Mouse (Mus musculus) heart, embryonic 15.5 days (tissue): ENCODE results near the gene Igsf9. TPM values are rescaled to one million over a fixed set of nuclear protein-coding genes. Genes with fewer than 3 reads are reported as not detected.

Experiments used
- ATAC-seq: fragments of 200-750 bp; cut with Nextera tagmentation; replicated peaks from 2 replicates; pipeline ENCODE4 v1.8.0; 2017; ENCODE audit warnings: low read depth, moderate TSS enrichment; ENCODE audit not compliant: insufficient number of reproducible peaks, insufficient read depth, low FRiP score
- H3K27ac ChIP-seq: fragments of 300-500 bp; sonication (generic); 2 replicates; pipeline ENCODE4 v1.5.1; 2015; ENCODE audit warnings: mild to moderate bottlenecking, inconsistent platforms
- H3K27me3 ChIP-seq: fragments of 300-500 bp; sonication (generic); 2 replicates; pipeline ENCODE4 v1.6.1; 2015; ENCODE audit warnings: inconsistent platforms
- H3K36me3 ChIP-seq: fragments of 300-500 bp; sonication (generic); 2 replicates; pipeline ENCODE4 v1.6.1; 2015; ENCODE audit warnings: mild to moderate bottlenecking, inconsistent platforms
- H3K4me1 ChIP-seq: fragments of 300-500 bp; sonication (generic); replicated peaks from 2 replicates; pipeline ENCODE4 v1.6.1; 2015; ENCODE audit warnings: inconsistent platforms
- H3K4me2 ChIP-seq: fragments of 300-500 bp; sonication (generic); 2 replicates; pipeline ENCODE4 v1.6.1; 2015; ENCODE audit warnings: inconsistent platforms, mild to moderate bottlenecking, moderate library complexity
- H3K4me3 ChIP-seq: fragments of 300-500 bp; sonication (generic); 2 replicates; pipeline ENCODE4 v1.5.1; 2015; ENCODE audit warnings: mild to moderate bottlenecking, inconsistent platforms
- H3K9ac ChIP-seq: fragments of 300-500 bp; sonication (generic); 2 replicates; pipeline ENCODE4 v1.6.1; 2015; ENCODE audit warnings: mild to moderate bottlenecking, inconsistent platforms
- H3K9me3 ChIP-seq: fragments of 300-500 bp; sonication (generic); replicated peaks from 2 replicates; pipeline ENCODE4 v1.6.1; 2016; ENCODE audit warnings: inconsistent platforms
- WGBS: fragments of 180-500 bp; shearing (Covaris S2); methylation state at CpG from one replicate; pipeline ENCODE4 v1.1.7; 2015; ENCODE audit warnings: mixed read lengths; 5-methylcytosine and 5-hydroxymethylcytosine counted together
- polyA plus RNA-seq: library from polyadenylated mRNA; unstranded; fragments of >200 nt; fragmentation: Nextera tagmentation; extraction: Ambion mirVana; gene quantifications from 2 replicates; pipeline ENCODE4 v1.2.1, GENCODE M21; 2015

The Igsf9 gene
- polyA plus RNA-seq, 1 experiment from 2014 or later, result 2.9 TPM

DNA sequence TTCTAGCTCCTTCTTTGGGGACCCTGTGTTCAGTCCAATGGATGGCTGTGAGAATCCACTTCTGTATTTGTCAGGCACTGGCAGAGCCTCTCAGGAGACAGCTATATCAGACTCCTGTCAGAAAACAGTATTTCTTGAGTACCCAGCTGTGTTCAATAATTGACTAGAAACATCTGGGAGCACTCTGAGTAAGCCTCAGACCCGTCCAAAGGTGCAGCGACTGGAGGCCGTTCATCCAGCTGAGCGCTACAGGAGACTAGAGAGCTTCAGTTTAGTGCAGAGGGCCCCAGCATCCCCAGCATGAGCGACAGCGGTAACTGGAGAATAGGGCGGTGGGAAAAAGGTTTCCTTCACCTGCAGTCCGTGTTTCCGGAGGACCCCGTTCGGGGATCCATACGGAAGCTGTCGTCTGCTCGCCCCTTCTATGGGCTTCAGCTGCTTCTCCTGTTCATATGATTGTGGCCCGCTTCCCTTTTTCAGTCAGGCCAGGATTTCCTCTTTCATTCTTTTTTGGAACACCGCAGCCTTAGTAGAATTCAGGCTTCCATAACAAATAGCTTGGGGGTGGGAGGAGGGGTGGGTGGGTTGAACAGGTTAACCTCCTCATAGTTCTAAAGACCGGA is 30.6 kb upstream of the Igsf9 start:
- ATAC-seq, result no peak
- H3K4me1 ChIP-seq, result peaks cover 4% of the 10 kb centered on the region; the same call in 1 of the 2 replicates
- WGBS, result 42% methylated on average over 17 of the region's 17 CpGs

DNA sequence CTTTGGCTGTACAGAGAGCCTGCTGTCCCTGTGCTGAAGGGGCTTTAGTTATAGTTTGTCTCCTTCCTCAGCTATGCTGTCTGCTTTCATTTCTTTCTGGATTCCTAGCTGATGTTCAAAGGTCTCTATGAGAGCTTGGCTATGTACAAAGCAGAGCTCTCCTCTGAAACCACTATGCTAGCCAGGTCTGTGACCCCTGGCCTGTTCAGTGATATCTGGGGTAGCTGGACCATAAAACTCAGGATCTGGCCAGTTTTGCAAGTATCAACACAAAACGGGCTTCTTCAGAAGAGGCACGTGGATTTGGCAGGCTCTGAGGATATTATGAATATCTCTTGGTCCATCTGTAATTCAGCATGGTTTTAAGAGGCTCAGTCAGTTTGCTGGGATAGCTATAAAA is 28.7 kb upstream of the Igsf9 start:
- no peak overlapping the region for H3K4me3 ChIP-seq
- no peaks in the 10 kb centered on the region for H3K36me3 ChIP-seq
- H3K4me1 ChIP-seq, result peaks cover 4% of the 10 kb centered on the region; the same call in 1 of the 2 replicates
- H3K9me3 ChIP-seq, result no peaks in the 10 kb centered on the region
- no peak for ATAC-seq
- H3K27ac ChIP-seq, result no peak overlapping the region
- H3K4me2 ChIP-seq, result no peak overlapping the region
- H3K9ac ChIP-seq, result no peak overlapping the region
- WGBS, result 67% methylated on average over 2 of the region's 2 CpGs
- H3K27me3 ChIP-seq, result no peaks in the 10 kb centered on the region

More for the DNA sequence above, 30.6 kb upstream of the Igsf9 start:
- Histone ChIP-seq H3K36me3 (no peaks in the 10 kb centered on the region), H3K4me2 (no peak overlapping the region), H3K9ac (no peak overlapping the region), H3K4me3 (no peak overlapping the region), H3K9me3 (no peaks in the 10 kb centered on the region), H3K27ac (no peak overlapping the region), H3K27me3 (no peaks in the 10 kb centered on the region)

- 84% methylated on average over 2 of the region's 2 CpGs for WGBS
- H3K4me3 ChIP-seq, result no peak overlapping the region
- no peak for ATAC-seq
- H3K4me2 ChIP-seq, result no peak overlapping the region
- H3K27me3 ChIP-seq, result no peaks in the 10 kb centered on the region
- H3K4me1 ChIP-seq, result peaks cover 4% of the 10 kb centered on the region; the same call in 1 of the 2 replicates
- no peak overlapping the region for H3K27ac ChIP-seq
- no peak overlapping the region for H3K9ac ChIP-seq
- H3K9me3 ChIP-seq, result no peaks in the 10 kb centered on the region
- no peaks in the 10 kb centered on the region for H3K36me3 ChIP-seq
Measured at GRCm38 (mm10) chr1:172453810-172454209, 27.8 kb upstream of the Igsf9 start.

DNA sequence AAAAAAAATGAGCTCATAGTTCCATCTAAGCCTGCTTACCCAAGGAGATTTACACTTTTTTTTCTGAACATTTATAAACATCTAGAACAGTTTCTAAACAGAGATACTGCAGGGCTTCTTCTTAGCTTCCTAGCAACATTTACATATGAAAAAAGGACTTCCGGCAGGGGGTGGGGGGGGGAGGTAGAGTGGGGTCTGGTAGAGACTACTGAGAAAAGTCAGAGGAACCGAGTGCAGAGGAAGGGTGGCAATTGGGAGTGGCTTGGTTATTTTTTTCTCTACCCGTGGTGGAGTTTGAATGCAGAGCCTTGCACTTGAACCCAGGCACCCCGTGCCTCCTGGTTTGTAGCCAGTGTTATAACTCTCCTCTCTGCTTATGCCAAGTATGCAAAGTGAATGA is 26.2 kb upstream of the Igsf9 start:
- no peaks in the 10 kb centered on the region for H3K36me3 ChIP-seq
- 20% methylated on average over 4 of the region's 4 CpGs for WGBS
- H3K9ac ChIP-seq, result no peak overlapping the region
- H3K4me3 ChIP-seq, result no peak overlapping the region
- H3K4me2 ChIP-seq, result no peak overlapping the region
- H3K4me1 ChIP-seq, result peaks cover 4% of the 10 kb centered on the region; the same call in 1 of the 2 replicates
- no peaks in the 10 kb centered on the region for H3K27me3 ChIP-seq
- ATAC-seq, result no peak
- no peak overlapping the region for H3K27ac ChIP-seq
- no peaks in the 10 kb centered on the region for H3K9me3 ChIP-seq

DNA sequence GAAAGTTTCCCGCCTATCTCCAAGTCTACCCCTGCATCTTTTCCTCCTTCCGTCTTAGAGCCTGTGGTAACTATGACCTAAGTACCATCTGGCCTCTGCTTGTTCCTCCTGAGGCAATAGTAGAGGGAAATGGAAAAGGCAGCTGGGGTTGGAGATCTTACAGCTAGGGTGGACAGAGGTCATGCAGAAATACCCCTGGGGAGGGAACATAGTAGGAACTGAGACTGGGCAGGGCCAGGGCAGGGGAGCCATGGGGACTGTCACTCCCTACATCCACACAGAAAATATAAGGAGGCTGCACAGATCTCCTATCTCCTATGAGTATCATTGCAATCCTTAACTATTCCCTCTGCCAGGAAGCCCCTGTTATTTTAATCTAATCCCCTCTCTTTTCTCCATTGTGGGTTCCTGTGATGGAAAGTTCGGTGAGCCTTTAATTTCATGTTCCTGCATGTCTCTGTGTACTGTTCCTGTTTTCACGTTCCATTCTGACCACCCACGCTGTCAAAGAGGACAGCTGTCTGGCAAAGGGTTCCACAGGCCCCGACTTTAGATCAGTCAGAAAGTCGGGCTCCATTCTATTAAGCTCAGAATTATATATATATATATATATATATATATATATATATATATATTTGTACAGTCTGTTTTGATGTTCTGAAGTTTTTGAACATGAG is 25.4 kb upstream of the Igsf9 start:
- no peaks in the 10 kb centered on the region for H3K36me3 ChIP-seq
- H3K4me2 ChIP-seq, result no peak overlapping the region
- no peak for ATAC-seq
- peaks cover under 1% of the 10 kb centered on the region; the same call in 1 of the 2 replicates for H3K4me1 ChIP-seq
- no peaks in the 10 kb centered on the region for H3K27me3 ChIP-seq
- WGBS, result 52% methylated on average over 7 of the region's 7 CpGs
- H3K4me3 ChIP-seq, result no peak overlapping the region
- H3K9me3 ChIP-seq, result no peaks in the 10 kb centered on the region
- H3K27ac ChIP-seq, result no peak overlapping the region
- no peak overlapping the region for H3K9ac ChIP-seq

DNA sequence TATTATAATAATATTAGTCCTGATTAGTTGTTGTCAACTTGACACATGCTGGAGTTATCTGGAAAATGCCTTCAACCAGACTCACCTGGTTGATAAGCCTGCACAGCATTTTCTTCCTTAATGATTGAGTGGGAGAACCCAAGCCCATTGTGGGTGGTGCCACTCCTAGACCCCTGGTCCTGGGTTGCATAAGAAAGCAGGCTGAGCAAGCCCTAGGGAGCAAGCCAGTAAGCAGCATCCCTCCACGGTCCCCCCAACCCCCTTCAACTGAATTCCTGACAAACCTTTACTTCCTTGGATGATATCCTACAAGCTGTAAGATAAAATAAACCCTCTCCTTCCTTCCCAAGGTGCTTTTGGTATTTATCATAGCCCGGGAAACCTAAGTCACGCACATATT is 24.4 kb upstream of the Igsf9 start:
- H3K4me3 ChIP-seq, result no peak overlapping the region
- no peaks in the 10 kb centered on the region for H3K9me3 ChIP-seq
- ATAC-seq, result no peak
- H3K4me1 ChIP-seq, result no peaks in the 10 kb centered on the region
- H3K36me3 ChIP-seq, result no peaks in the 10 kb centered on the region
- H3K4me2 ChIP-seq, result no peak overlapping the region
- no peak overlapping the region for H3K27ac ChIP-seq
- no peak overlapping the region for H3K9ac ChIP-seq
- 77% methylated on average over 3 of the region's 3 CpGs for WGBS
- H3K27me3 ChIP-seq, result no peaks in the 10 kb centered on the region

DNA sequence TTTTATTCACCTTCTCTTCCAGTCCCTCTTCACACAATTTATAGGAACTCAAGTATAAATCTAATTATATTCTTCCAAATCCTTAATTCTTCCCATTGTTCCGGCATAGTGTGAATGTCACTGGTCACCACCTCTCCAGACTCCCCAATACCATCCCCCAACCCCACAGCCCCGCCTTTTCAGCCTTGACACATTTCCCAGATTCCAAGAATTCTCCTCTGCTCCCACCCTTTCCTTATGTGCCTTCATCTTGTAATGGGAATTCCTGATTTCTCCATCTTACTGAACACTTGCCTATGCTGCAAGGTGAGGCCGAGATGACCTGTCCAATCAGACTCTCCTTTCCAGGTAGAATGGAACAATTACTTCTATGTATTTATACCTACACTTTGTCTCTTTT is 23.5 kb upstream of the Igsf9 start:
- H3K4me2 ChIP-seq, result no peak overlapping the region
- WGBS, result 77% methylated on average over 3 of the region's 3 CpGs

DNA sequence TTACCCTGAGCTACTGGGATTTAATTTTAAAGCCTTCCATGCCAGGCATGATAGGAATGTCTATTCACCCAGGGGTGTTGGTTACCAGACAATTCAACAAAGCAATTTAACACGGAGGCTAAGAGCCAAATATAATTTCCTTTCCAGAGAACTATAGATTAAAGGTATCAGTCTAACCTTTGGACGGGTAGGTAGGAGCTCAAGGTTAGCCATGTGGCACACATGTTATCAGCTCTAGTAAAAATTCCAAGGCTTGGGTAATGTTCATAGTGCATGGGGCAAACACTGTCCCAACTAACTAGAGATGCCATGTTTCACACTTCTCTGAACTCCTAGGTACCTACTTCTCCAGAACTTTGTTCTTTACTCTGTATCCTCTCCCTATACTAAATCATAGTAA is 20.0 kb upstream of the Igsf9 start:
- no peak overlapping the region for H3K27ac ChIP-seq
- H3K4me1 ChIP-seq, result no peaks in the 10 kb centered on the region
- no peak overlapping the region for H3K4me2 ChIP-seq
- no peak for ATAC-seq
- H3K9me3 ChIP-seq, result no peaks in the 10 kb centered on the region
- H3K4me3 ChIP-seq, result no peak overlapping the region
- WGBS, result 23% methylated on average over 2 of the region's 2 CpGs
- no peak overlapping the region for H3K9ac ChIP-seq
- H3K36me3 ChIP-seq, result no peaks in the 10 kb centered on the region
- no peaks in the 10 kb centered on the region for H3K27me3 ChIP-seq

More for the DNA sequence above, 23.5 kb upstream of the Igsf9 start:
- ATAC-seq, result no peak
- Histone ChIP-seq H3K27me3 (no peaks in the 10 kb centered on the region), H3K9ac (no peak overlapping the region), H3K9me3 (no peaks in the 10 kb centered on the region), H3K4me1 (no peaks in the 10 kb centered on the region), H3K4me3 (no peak overlapping the region), H3K27ac (no peak overlapping the region), H3K36me3 (no peaks in the 10 kb centered on the region)

GRCm38 (mm10) chr1:172462534-172462933 is 19.1 kb upstream of the Igsf9 start:
- H3K9me3 ChIP-seq, result no peaks in the 10 kb centered on the region
- no peak overlapping the region for H3K4me2 ChIP-seq
- no peaks in the 10 kb centered on the region for H3K27me3 ChIP-seq
- 73% methylated on average over 3 of the region's 3 CpGs for WGBS
- no peak overlapping the region for H3K27ac ChIP-seq
- H3K4me3 ChIP-seq, result no peak overlapping the region
- H3K4me1 ChIP-seq, result no peaks in the 10 kb centered on the region
- no peak overlapping the region for H3K9ac ChIP-seq
- no peaks in the 10 kb centered on the region for H3K36me3 ChIP-seq
- ATAC-seq, result no peak

DNA sequence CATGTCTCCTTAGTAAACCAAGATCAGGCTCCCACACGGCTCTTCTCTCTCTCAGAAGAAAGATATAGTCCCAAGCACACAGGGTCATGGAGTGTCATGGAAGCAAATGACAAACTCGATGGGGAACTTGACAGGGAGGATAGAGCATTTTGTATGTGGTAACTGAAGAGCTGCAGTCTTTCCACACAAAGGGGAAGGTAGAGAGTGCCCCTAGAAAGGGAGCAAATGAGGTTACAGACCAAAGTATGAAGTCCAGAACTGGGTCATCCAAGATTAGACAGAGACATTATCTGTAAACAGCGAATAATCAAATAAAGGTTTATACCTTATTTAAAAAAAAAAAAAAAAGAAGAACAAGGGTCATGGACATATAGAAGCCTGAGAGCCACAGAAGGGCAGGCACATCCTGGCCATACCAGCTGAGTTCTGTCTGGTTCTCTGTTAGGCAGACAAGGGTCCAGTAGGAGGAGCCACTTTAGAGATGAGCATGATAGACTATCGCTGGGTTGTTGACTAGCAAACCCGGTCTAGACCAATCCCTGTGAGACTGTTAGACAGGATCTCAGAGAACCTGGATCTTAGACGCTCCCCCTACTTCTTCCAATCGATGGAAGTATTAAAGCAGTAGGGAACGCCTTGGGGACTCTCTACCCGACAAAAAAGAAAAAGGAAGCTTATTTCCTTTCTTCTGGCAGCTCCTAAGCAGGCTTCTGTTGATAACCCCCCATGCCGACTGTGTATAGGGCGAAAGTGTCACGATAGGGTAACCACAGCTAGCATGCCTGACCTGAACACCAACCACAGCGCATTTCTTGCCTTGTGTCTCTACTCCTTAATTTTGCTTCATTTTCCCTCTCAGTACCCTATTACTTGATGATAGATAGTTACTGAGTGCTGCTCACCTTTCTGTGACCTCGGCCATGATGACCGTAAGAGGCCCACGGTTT is 17.9 kb upstream of the Igsf9 start:
- H3K9me3 ChIP-seq, result no peaks in the 10 kb centered on the region
- no peak overlapping the region for H3K4me3 ChIP-seq
- no peak for ATAC-seq
- no peak overlapping the region for H3K27ac ChIP-seq
- no peaks in the 10 kb centered on the region for H3K36me3 ChIP-seq
- H3K27me3 ChIP-seq, result no peaks in the 10 kb centered on the region
- H3K4me1 ChIP-seq, result no peaks in the 10 kb centered on the region
- H3K9ac ChIP-seq, result no peak overlapping the region
- no peak overlapping the region for H3K4me2 ChIP-seq
- 72% methylated on average over 16 of the region's 16 CpGs for WGBS

DNA sequence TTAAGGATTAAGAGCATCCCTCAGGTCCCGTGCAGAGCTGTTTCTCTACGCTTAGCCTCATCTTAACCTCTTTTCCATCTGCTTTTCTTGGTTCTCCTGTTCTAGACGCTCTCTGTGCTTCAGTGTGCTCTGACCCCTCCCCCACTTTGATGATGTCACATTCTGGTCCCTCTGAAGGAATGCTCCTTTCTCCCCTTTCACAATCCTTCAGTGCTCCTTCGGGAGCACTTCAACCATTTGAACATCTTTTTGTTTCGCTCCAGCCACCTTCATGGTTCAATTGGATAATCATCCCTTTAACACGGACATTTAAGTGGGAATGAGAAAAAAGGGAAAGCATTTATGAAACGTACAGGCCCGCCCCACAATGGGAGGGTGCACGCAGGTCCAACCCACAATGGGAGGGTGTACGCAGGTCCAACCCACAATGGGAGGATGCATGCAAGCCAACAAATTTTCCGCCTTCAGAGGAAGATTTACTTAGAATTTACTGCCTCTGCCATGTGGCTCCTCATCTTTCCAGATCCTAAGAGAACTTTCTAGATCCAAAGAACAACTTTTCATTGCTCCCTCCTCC is 13.2 kb upstream of the Igsf9 start:
- ATAC-seq, result no peak
- no peak overlapping the region for H3K27ac ChIP-seq
- H3K4me3 ChIP-seq, result no peak overlapping the region
- H3K4me1 ChIP-seq, result peaks cover 7% of the 10 kb centered on the region
- no peaks in the 10 kb centered on the region for H3K9me3 ChIP-seq
- no peak overlapping the region for H3K4me2 ChIP-seq
- WGBS, result 84% methylated on average over 11 of the region's 11 CpGs
- no peak overlapping the region for H3K9ac ChIP-seq
- no peaks in the 10 kb centered on the region for H3K27me3 ChIP-seq
- no peaks in the 10 kb centered on the region for H3K36me3 ChIP-seq
